Mouse (Mus musculus): ENCODE measurements around the gene Tmprss5. TPM values are rescaled to one million over a fixed set of nuclear protein-coding genes. Genes with fewer than 3 reads are reported as not detected.

Gene Tmprss5
- total and polyA plus RNA-seq, 3 experiments: not detected

GRCm38 (mm10) chr9:49050901-49051300 lies 30.2 kb upstream of the Tmprss5 start:
- H3K79me2 ChIP-seq (ENCODE audit: control insufficient read depth, insufficient read depth, low read length, poor library complexity): peaks cover 4% of the 10 kb centered on the region
- no peak overlapping the region for H3K4me3 ChIP-seq (ENCODE audit: control insufficient read depth in 1 of 2, insufficient read depth in 1 of 2, low read depth in 2 of 2, low read length in 2 of 2)
- H3K9ac ChIP-seq (ENCODE audit: control insufficient read depth, low read depth, low read length, poor library complexity, severe bottlenecking): no peak overlapping the region
- peak; percentile 52 for DNase-seq (ENCODE audit: low read depth, low spot score)
- TF ChIP-seq ZKSCAN1 (IDR thresholded peaks at IDR 0.05; ENCODE audit: low read depth, low read length) (no peak), ZNF384 (IDR thresholded peaks at IDR 0.05; ENCODE audit: low read depth, low read length) (no peak)
- H3K9me3 ChIP-seq (replicated peaks; ENCODE audit: insufficient read depth, low read length): no peaks in the 10 kb centered on the region
- no peak overlapping the region for H3K27ac ChIP-seq (ENCODE audit: control insufficient read depth, low read depth, low read length)
- H3K27me3 ChIP-seq (ENCODE audit: control insufficient read depth in 1 of 2, insufficient read depth in 2 of 2, low read length in 2 of 2): no peaks in the 10 kb centered on the region
- peaks cover 0 to 5% of the 10 kb centered on the region in 2 experiments; a peak in 2 of 4 replicates for H3K36me3 ChIP-seq (ENCODE audit: control insufficient read depth in 1 of 2, insufficient read depth in 2 of 2, low read length in 2 of 2)
- H3K4me1 ChIP-seq (ENCODE audit: control insufficient read depth in 1 of 2, insufficient read depth in 2 of 2, low read length in 2 of 2): peaks cover 0 to 5% of the 10 kb centered on the region in 2 experiments; a peak in 2 of 4 replicates

- DNase-seq (ENCODE audit: low read depth, low spot score): peak; percentile 87
- H3K27me3 ChIP-seq (ENCODE audit: control insufficient read depth in 1 of 2, insufficient read depth in 2 of 2, low read length in 2 of 2): no peaks in the 10 kb centered on the region
- no peak overlapping the region for H3K9ac ChIP-seq (ENCODE audit: control insufficient read depth, low read depth, low read length, poor library complexity, severe bottlenecking)
- H3K9me3 ChIP-seq (replicated peaks; ENCODE audit: insufficient read depth, low read length): no peaks in the 10 kb centered on the region
- TF ChIP-seq BHLHE40 (IDR thresholded peaks at IDR 0.05; ENCODE audit: borderline replicate concordance, low read depth, low read length) (no peak), TCF12 (IDR thresholded peaks at IDR 0.05; ENCODE audit: low read depth, low read length) (no peak), EP300 (IDR thresholded peaks at IDR 0.05; ENCODE audit: low read depth in 1 of 2, low read length in 2 of 2) (no peak; a peak in 1 of 4 replicates), CHD1 (IDR thresholded peaks at IDR 0.05; ENCODE audit: low read depth, low read length) (no peak), ETS1 (IDR thresholded peaks at IDR 0.05; ENCODE audit: low read depth, low read length) (peak; percentile 51; the same call in 1 of the 2 replicates), GATA1 (IDR thresholded peaks at IDR 0.05; ENCODE audit: low read depth, low read length) (0 out of 2 replicates have a peak, but pooled peaks have one; percentile 29), ZKSCAN1 (IDR thresholded peaks at IDR 0.05; ENCODE audit: low read depth, low read length) (no peak), HCFC1 (IDR thresholded peaks at IDR 0.05; ENCODE audit: low read depth, low read length) (peak; percentile 40; the same call in 1 of the 2 replicates), POLR2AphosphoS2 (IDR thresholded peaks at IDR 0.05; ENCODE audit: low read length) (no peak), SMC3 (IDR thresholded peaks at IDR 0.05; ENCODE audit: low read depth, low read length) (peak; percentile 76), ELF1 (IDR thresholded peaks at IDR 0.05; ENCODE audit: low read depth, low read length) (no peak), RCOR1 (IDR thresholded peaks at IDR 0.05; ENCODE audit: low read depth, low read length) (peak; percentile 89), NRF1 (IDR thresholded peaks at IDR 0.05; ENCODE audit: insufficient read depth, low read depth, low read length, poor library complexity, severe bottlenecking) (no peak), CTCF (IDR thresholded peaks at IDR 0.05 in 2 of 3, conservative IDR thresholded peaks at IDR 0.05 in 1 of 3; ENCODE audit: control insufficient read depth in 1 of 3, insufficient read depth in 1 of 3, low read depth in 2 of 3, low read length in 3 of 3, poor library complexity in 1 of 3, severe bottlenecking in 1 of 3) (peak; percentile 82 to 91 (median 85)), RAD21 (IDR thresholded peaks at IDR 0.05; ENCODE audit: low read depth, low read length) (peak; percentile 41)
- H3K27ac ChIP-seq (ENCODE audit: control insufficient read depth, low read depth, low read length): no peak overlapping the region
- H3K4me3 ChIP-seq (ENCODE audit: control insufficient read depth in 1 of 2, insufficient read depth in 1 of 2, low read depth in 2 of 2, low read length in 2 of 2): no peak overlapping the region
- peaks cover 0 to 6% of the 10 kb centered on the region in 2 experiments; a peak in 3 of 4 replicates for H3K4me1 ChIP-seq (ENCODE audit: control insufficient read depth in 1 of 2, insufficient read depth in 2 of 2, low read length in 2 of 2)
- H3K36me3 ChIP-seq (ENCODE audit: control insufficient read depth in 1 of 2, insufficient read depth in 2 of 2, low read length in 2 of 2): peaks cover 0 to 5% of the 10 kb centered on the region in 2 experiments; a peak in 2 of 4 replicates
- H3K79me2 ChIP-seq (ENCODE audit: control insufficient read depth, insufficient read depth, low read length, poor library complexity): peaks cover 8% of the 10 kb centered on the region
Observed at GRCm38 (mm10) chr9:49051349-49051748, 29.7 kb upstream of the Tmprss5 start.

Measured in MEL (cell line).